Mouse (Mus musculus) brown adipose tissue, adult 24 weeks (tissue): ENCODE data around the gene Gdf1. TPM values are rescaled to one million over a fixed set of nuclear protein-coding genes. Genes with fewer than 3 reads are reported as not detected.

ENCODE experiments used
- H3K27ac ChIP-seq: fragments of 200-500 bp; replicated peaks from 2 replicates; pipeline ENCODE4 v1.5.1; 2012; ENCODE audit warnings: low read depth, mild to moderate bottlenecking, low read length
- H3K4me1 ChIP-seq: fragments of 200-500 bp; 2 replicates; pipeline ENCODE4 v1.6.1; 2012; ENCODE audit warnings: low read length, mixed read lengths; ENCODE audit not compliant: control insufficient read depth, insufficient read depth, insufficient read length
- H3K4me3 ChIP-seq: fragments of 200-500 bp; 2 replicates; pipeline ENCODE4 v1.5.1; 2012; ENCODE audit warnings: low read depth, mild to moderate bottlenecking, low read length, moderate library complexity; ENCODE audit not compliant: insufficient read depth
- polyA plus RNA-seq: library from polyadenylated mRNA; stranded (reverse); fragments of >200 nt; gene quantifications from 2 replicates; pipeline ENCODE4 v1.2.4, GENCODE M21; 2012; ENCODE audit not compliant: missing spikeins, insufficient read depth, insufficient read length

Gene Gdf1
- polyA plus RNA-seq, 1 experiment = not detected

- Histone ChIP-seq H3K4me1 (no peaks in the 10 kb centered on the region), H3K27ac (no peak overlapping the region), H3K4me3 (peak overlapping the region; percentile 56; the same call in 1 of the 2 replicates)
Observed at GRCm38 (mm10) chr8:70316511-70317504, 12.8 kb upstream of the Gdf1 start.

DNA sequence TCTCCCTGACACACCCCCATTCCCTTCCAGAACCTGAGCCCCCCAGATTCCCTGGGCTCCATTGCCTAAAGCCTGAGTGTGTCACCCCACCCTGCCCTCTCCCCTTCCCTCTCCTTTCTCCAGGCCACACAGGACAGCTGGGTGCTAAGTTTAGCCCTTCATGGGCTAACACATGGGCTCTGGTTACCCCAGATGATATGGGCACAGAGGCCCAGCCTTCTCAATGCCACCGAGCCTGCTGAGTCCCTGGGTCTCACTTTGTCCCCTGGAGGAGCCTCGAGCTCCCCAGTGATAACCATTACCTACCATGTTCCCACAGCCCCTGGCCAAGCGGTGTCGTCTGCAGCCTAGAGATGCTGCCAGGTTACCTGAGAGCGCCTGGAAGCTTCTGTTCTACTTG, 11.7 kb upstream of the Gdf1 start:
- H3K27ac ChIP-seq = no peak overlapping the region
- no peak overlapping the region for H3K4me3 ChIP-seq
- H3K4me1 ChIP-seq = no peaks in the 10 kb centered on the region

- no peak overlapping the region for H3K27ac ChIP-seq
- no peak overlapping the region for H3K4me3 ChIP-seq
- H3K4me1 ChIP-seq = no peaks in the 10 kb centered on the region
Observed at GRCm38 (mm10) chr8:70323716-70324115, 5.9 kb upstream of the Gdf1 start.

- H3K27ac ChIP-seq = no peak overlapping the region
- H3K4me1 ChIP-seq = no peaks in the 10 kb centered on the region
Observed at GRCm38 (mm10) chr8:70327512-70327911, 2.1 kb upstream of the Gdf1 start.

DNA sequence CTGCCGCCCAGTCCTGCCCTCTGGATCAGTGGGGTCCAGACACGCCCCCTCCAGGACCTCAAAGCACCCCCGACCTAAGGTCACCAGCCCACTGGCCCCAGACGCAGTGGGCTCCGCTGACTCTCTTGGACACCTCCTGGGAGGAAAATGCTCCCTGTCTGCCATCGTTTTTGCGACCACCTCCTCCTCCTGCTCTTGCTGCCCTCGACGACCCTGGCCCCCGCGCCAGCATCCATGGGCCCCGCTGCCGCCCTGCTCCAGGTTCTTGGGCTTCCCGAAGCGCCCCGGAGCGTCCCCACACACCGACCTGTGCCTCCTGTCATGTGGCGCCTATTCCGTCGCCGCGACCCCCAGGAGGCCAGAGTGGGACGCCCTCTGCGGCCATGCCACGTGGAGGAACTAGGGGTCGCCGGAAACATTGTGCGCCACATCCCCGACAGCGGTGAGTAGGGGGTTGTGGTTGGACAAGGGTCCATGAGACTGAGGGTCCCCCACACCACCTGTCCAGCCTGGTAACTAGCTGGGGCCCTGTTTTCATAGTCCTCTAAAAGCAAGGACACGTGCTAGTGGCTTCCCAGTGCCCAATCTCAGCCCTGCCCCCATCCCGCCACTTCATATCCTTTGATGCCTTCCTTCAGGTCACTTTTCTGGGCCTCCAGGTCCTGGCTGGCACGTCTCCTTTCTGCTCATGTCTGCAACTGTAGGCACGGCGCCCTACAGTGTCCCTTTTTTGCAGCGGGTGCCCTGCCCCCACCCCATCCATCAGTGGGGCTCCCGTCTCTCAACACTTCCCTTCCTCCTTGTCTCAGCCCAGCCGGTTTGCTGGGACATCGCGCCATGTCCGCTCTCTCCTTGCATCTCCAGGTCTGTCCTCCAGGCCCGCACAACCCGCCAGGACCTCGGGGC, 471 bp downstream of the Gdf1 start:
- no peak overlapping the region for H3K27ac ChIP-seq
- no peak overlapping the region for H3K4me3 ChIP-seq
- no peaks in the 10 kb centered on the region for H3K4me1 ChIP-seq

More at GRCm38 (mm10) chr8:70327512-70327911, 2.1 kb upstream of the Gdf1 start:
- H3K4me3 ChIP-seq = no peak overlapping the region

DNA sequence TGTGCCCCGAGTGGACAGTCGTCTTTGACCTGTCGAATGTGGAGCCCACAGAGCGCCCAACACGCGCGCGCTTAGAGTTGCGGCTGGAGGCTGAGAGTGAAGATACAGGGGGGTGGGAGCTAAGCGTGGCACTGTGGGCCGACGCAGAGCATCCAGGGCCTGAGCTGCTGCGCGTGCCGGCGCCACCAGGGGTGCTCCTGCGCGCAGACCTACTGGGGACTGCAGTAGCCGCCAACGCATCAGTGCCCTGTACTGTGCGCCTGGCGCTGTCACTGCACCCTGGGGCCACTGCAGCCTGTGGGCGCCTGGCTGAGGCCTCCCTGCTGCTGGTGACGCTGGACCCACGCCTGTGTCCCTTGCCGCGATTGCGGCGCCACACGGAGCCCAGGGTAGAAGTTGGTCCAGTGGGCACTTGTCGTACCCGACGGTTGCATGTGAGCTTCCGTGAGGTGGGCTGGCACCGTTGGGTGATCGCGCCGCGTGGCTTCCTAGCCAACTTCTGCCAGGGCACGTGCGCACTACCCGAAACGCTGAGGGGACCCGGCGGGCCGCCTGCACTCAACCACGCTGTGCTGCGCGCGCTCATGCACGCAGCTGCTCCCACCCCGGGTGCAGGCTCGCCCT, 1.2 kb downstream of the Gdf1 start:
- no peak overlapping the region for H3K27ac ChIP-seq
- H3K4me1 ChIP-seq = no peaks in the 10 kb centered on the region
- no peak overlapping the region for H3K4me3 ChIP-seq

- Histone ChIP-seq H3K27ac (no peak overlapping the region), H3K4me3 (no peak overlapping the region), H3K4me1 (no peaks in the 10 kb centered on the region)
Observed at GRCm38 (mm10) chr8:70331526-70331925, 1.9 kb downstream of the Gdf1 start.

GRCm38 (mm10) chr8:70332070-70332877, 2.7 kb downstream of the Gdf1 start:
- H3K27ac ChIP-seq = no peak overlapping the region
- no peaks in the 10 kb centered on the region for H3K4me1 ChIP-seq
- no peak overlapping the region for H3K4me3 ChIP-seq

DNA sequence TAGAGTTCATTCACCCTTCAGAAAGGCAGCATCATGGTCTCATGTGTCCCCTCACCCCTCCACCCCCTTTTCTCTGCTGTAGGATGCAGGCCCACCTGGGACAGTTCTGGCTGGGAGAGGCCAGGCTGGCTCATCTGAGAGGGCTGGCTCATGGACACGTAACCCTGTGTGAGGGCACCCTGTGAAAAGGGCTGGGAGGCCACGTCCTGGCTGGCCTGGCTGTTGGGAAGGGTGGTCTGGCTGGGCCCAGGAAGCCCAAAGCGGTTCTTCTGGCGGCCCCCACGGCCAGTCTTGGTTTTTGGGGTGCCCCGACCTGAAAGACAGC, 3.2 kb downstream of the Gdf1 start:
- H3K4me1 ChIP-seq = no peaks in the 10 kb centered on the region
- no peak overlapping the region for H3K27ac ChIP-seq
- no peak overlapping the region for H3K4me3 ChIP-seq

DNA sequence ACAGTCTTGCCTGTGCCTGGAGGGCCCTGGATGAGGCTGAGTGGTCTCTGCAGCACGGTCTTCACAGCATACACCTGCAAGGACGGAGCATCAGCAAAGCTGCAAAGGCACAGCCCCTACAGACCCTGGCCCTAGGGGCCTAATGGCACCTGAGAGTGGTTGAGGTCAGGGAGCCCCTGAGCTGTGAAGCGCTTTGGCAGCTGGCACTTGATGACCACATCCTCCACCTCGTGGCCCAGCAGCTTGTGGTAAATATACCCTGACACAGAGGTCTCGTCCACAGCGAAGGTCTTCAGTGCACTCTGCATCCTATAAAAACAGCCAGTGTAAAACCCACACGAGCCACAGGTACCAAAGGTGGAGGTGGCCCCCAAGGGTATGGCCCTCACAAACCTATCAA, 9.3 kb downstream of the Gdf1 start:
- H3K4me3 ChIP-seq = no peak overlapping the region
- H3K4me1 ChIP-seq = no peaks in the 10 kb centered on the region
- no peak overlapping the region for H3K27ac ChIP-seq

DNA sequence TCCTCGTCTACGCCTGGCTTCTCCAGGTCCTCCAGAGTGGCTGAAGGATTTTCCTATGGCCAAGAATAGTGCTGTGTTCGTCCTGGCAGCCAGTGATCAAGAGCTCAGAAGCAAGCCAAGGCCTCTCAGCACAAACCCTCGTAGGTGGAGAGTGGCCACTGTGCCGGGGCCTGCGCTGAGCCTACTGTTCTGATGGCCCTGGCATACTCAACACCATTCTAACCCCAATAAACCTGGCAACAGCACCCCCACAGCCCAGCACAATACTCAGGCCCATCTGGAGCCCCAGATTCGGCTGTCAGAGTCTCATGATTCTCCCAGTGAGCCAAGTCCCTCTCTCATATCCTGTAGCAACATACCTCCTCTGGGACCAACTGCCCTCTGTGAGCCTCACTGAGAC, 11.0 kb downstream of the Gdf1 start:
- H3K27ac ChIP-seq = no peak overlapping the region
- H3K4me1 ChIP-seq = no peaks in the 10 kb centered on the region
- no peak overlapping the region for H3K4me3 ChIP-seq

- H3K4me1 ChIP-seq = no peaks in the 10 kb centered on the region
- no peak overlapping the region for H3K4me3 ChIP-seq
- H3K27ac ChIP-seq = no peak overlapping the region
Observed at GRCm38 (mm10) chr8:70342007-70342406, 12.4 kb downstream of the Gdf1 start.

- H3K4me3 ChIP-seq = no peak overlapping the region
- no peaks in the 10 kb centered on the region for H3K4me1 ChIP-seq
- H3K27ac ChIP-seq = no peak overlapping the region
Observed at GRCm38 (mm10) chr8:70343076-70343475, 13.5 kb downstream of the Gdf1 start.

- no peak overlapping the region for H3K27ac ChIP-seq
- H3K4me3 ChIP-seq = no peak overlapping the region
- peaks cover 5% of the 10 kb centered on the region for H3K4me1 ChIP-seq
Observed at GRCm38 (mm10) chr8:70343696-70344095, 14.1 kb downstream of the Gdf1 start.
